Mouse (Mus musculus) activated CD4-positive, CD25-positive, alpha-beta regulatory T cell (primary cell): ENCODE measurements around the gene Eef1akmt4. TPM values are rescaled to one million over a fixed set of nuclear protein-coding genes. Genes with fewer than 3 reads are reported as not detected.

Experiments
- polyA plus RNA-seq, 2 experiments: library from polyadenylated mRNA; unstranded; fragments of 100-300 nt; shearing (Covaris generic); gene quantifications; one replicate each; pipeline ENCODE4 v1.2.1; 2017

Gene Eef1akmt4
- polyA plus RNA-seq, result 10 to 100 TPM; 13.8 to 23.8 TPM

DNA sequence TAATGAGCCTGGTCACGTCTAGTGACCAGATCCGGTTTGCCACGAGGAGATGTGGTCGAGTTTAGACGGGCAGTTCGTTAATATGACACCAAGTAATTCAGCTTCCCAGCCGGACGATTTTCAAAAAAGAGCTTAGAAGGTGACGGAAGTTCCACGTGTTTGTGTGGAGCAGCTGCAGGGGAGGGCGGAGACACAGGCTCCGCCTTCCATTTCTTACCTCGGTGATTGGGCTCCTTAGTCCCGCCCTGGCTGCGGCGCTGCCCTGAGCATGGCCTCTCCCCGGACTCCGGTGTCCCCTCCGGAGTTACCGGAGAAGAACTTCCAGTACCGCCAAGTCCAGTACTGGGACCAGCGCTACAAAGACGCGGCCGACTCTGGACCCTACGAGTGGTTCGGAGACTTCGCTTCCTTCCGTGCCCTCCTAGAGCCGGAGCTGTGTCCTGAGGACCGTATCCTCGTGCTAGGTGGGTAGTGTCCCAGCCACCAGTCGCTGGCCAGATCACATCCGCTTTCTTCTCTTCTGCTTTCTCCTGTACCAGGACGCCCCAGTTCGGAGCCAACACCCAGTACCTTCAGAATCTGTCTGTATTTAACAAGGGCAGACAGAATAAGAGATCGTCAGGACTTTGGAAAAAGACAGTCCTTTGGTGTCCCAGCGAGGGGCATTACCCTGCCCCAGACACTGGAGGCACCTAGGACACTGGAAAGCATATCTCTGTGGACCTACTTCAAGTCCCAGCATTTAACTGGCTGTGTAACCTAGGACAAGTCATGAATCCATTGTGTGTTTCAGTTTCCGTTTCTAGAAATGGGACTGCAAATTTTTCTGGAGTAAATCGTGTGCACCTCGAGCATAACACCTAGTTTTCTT lies at the start of gene Eef1akmt4, which contains the start of the genes Gm49333 and Alg3:
Eef1akmt4 (plus strand) TSS at position 237 of the 871 bp plus-strand sequence.
Gm49333 (plus strand) TSS at position 254 of the 871 bp plus-strand sequence.
Alg3 (minus strand) TSS at position 379 of the 871 bp plus-strand sequence.

GRCm38 (mm10) chr16:20589366-20589938 lies 21.9 kb upstream of the Eef1akmt4 start, which contains the start of gene Vwa5b2:
Gene Vwa5b2, plus strand, starts transcription at chr16:20589471.

GRCm38 (mm10) chr16:20621191-20621990 lies 10.0 kb downstream of the Eef1akmt4 start, which contains the start of gene Camk2n2:
Gene Camk2n2, minus strand, starts transcription at chr16:20621287.

DNA sequence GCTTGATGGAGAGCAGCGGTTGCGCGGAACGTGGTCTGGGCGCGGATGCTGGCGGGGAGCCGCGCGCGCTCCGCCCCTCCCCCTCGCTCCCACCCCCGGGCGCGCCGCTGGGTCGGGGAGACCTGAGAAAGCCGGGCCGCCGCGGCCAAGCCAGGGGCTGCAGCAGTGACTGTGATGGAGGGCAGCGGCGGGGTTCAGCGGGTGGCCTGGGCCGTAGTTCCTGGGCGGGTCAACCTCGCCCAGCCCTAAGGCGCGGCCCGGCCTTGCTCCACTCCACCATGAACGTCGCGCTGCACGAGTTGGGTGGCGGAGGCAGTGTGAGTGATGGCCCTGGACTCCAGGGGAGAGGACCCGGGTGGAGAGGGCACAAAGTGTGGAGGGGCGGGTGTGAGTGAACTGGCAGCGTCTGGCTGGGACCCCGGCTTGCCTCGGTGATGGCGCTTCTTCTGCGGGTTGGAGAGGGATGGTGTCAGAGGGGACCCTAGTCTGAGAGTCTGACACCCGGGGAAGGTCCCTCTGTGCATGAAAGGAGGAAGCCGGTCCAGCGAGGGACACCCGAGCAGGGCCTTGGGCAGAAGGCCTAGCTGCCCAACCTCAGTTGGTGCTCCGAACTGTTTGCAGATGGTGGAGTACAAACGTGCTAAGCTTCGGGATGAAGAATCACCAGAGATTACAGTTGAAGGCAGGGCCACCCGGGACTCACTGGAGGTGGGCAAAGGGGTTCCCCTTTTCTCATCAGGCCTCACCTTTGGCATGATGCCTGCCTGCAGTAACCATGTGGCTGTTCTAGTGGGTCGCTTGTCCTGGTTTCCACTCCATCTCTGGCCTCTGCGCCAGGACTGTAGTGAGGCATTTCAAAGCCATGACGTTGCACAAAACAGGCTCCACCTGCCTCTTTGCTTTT lies 18.6 kb downstream of the Eef1akmt4 start, which contains the start of gene Ece2:
Ece2 (plus strand) TSS at position 98 of the 904 bp plus-strand sequence.

GRCm38 (mm10) chr16:20651076-20651946 lies 39.9 kb downstream of the Eef1akmt4 start, which contains the start of gene Psmd2:
Gene Psmd2, plus strand, starts transcription at chr16:20651652.

DNA sequence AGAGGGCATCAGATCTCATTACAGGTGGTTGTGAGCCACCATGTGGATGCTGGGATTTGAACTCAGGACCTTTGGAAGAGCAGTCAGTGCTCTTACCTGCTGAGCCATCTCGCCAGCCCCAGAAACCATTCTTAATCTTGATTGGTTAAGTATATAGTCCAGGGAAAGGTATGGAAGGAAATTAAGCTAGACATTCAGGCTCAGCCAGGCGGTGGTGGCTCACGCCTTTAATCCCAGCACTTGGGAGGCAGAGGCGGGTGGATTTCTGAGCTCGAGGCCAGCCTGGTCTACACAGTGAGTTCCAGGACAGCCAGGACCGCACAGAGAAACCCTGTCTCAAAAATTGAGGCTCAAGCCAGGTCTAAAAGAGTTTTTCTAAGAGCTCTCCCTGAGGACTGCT lies 56.6 kb downstream of the Eef1akmt4 start, which contains the start of gene Eif4g1:
Eif4g1 (plus strand) TSS at position 301 of the 400 bp plus-strand sequence.

Other genes starting within 250 kb of the Eef1akmt4 start
- 10 to 100 TPM; 16.2 to 19.3 TPM for gene Abcc5, start 185.2 kb upstream of the Eef1akmt4 start, polyA plus RNA-seq
- 10 to 100 TPM; 73.2 to 74.0 TPM for gene Eif2b5, start 112.8 kb upstream of the Eef1akmt4 start, polyA plus RNA-seq
- 10 to 100 TPM; 20.9 to 22.7 TPM for gene Dvl3, start 94.6 kb upstream of the Eef1akmt4 start, polyA plus RNA-seq
- gene Ap2m1, start 76.1 kb upstream of the Eef1akmt4 start, polyA plus RNA-seq, result 100 to 1,000 TPM; 411 to 418 TPM
- 10 to 100 TPM; 49.6 to 52.3 TPM for gene Abcf3, start 63.0 kb upstream of the Eef1akmt4 start, polyA plus RNA-seq
- gene Vwa5b2, start 22.1 kb upstream of the Eef1akmt4 start, polyA plus RNA-seq, result not detected
- under 1 TPM in 1 of 2 experiments, not detected in 1; 0.13 TPM for gene Gm49333, start within 50 bp of the Eef1akmt4 start, polyA plus RNA-seq
- gene Alg3, start 142 bp downstream of the Eef1akmt4 start, polyA plus RNA-seq, result 10 to 100 TPM; 36.7 to 37.5 TPM
- gene Camk2n2, start 9.7 kb downstream of the Eef1akmt4 start, polyA plus RNA-seq, result under 1 TPM; 0.14 to 0.41 TPM
- gene Ece2, start 18.2 kb downstream of the Eef1akmt4 start, polyA plus RNA-seq, result under 1 TPM in 1 of 2 experiments, not detected in 1; 0.07 TPM
- gene Psmd2, start 40.1 kb downstream of the Eef1akmt4 start, polyA plus RNA-seq, result 100 to 1,000 TPM; 225 to 261 TPM
- 100 to 1,000 TPM in 1 of 2 experiments, 10 to 100 TPM in 1; 81.8 to 105 TPM for gene Eif4g1, start 56.7 kb downstream of the Eef1akmt4 start, polyA plus RNA-seq
- 1 to 10 TPM in 1 of 2 experiments, under 1 TPM in 1; 0.67 to 2.9 TPM for gene Fam131a, start 81.6 kb downstream of the Eef1akmt4 start, polyA plus RNA-seq
- gene Polr2h, start 106.1 kb downstream of the Eef1akmt4 start, polyA plus RNA-seq, result 10 to 100 TPM; 50.0 to 67.7 TPM
- 1 to 10 TPM; 2.7 to 3.2 TPM for gene Clcn2, start 106.2 kb downstream of the Eef1akmt4 start, polyA plus RNA-seq
- not detected for gene Chrd, start 121.5 kb downstream of the Eef1akmt4 start, polyA plus RNA-seq
- gene Thpo, start 122.9 kb downstream of the Eef1akmt4 start, polyA plus RNA-seq, result under 1 TPM; 0.10 to 0.24 TPM